Mouse (Mus musculus) CH12.LX (cell line): Measurements from ENCODE around the gene Aip. TPM values are rescaled to one million over a fixed set of nuclear protein-coding genes. Genes with fewer than 3 reads are reported as not detected.

Source experiments
- DNase-seq: peaks from one replicate; pipeline ENCODE4 v3.0.0-alpha.2; 2013; ENCODE audit errors: extremely low read depth
- H3K27ac ChIP-seq: 2 replicates; pipeline ENCODE4 v1.5.1; 2012; ENCODE audit warnings: low read depth, mild to moderate bottlenecking, control low read depth, moderate library complexity; ENCODE audit not compliant: insufficient read depth
- H3K27me3 ChIP-seq: replicated peaks from 2 replicates; pipeline ENCODE3; 2012; ENCODE audit warnings: inconsistent platforms
- H3K36me3 ChIP-seq, 2 experiments: replicated peaks in 1 of 2; 2 replicates each; pipeline versions ENCODE3 to v1.6.1; 2012; ENCODE audit warnings: inconsistent platforms in 1 of 2, low read length in 1 of 2, mild to moderate bottlenecking in 1 of 2, mixed read lengths in 1 of 2, moderate library complexity in 1 of 2; ENCODE audit not compliant: control insufficient read depth in 1 of 2, insufficient read depth in 1 of 2
- H3K4me1 ChIP-seq, 2 experiments: 2 replicates each; pipeline ENCODE4 v1.6.1; 2012; ENCODE audit warnings: inconsistent platforms in 1 of 2, moderate library complexity in 1 of 2; ENCODE audit not compliant: insufficient read depth in 2 of 2, control insufficient read depth in 1 of 2
- H3K4me2 ChIP-seq: 2 replicates; pipeline ENCODE4 v1.6.1; 2012; ENCODE audit warnings: low read depth, mild to moderate bottlenecking, control low read depth; ENCODE audit not compliant: poor library complexity, insufficient read depth, severe bottlenecking
- H3K4me3 ChIP-seq, 3 experiments: fragments of 150-350 bp in 1 of 3; sonication (generic) in 1 of 3; replicated peaks in 1 of 3; 2 replicates each; pipeline versions ENCODE3 to v1.5.1; 2011 to 2012; ENCODE audit warnings: low read depth in 2 of 3, low read length in 2 of 3, mild to moderate bottlenecking in 2 of 3, moderate library complexity in 2 of 3, control low read depth in 1 of 3, improper control_type of control experiment in 1 of 3, inconsistent platforms in 1 of 3, mixed read lengths in 1 of 3; ENCODE audit not compliant: poor library complexity in 1 of 3
- H3K79me2 ChIP-seq: replicated peaks from 2 replicates; pipeline ENCODE4 v1.6.1; 2012; ENCODE audit warnings: mild to moderate bottlenecking, moderate library complexity; ENCODE audit not compliant: control insufficient read depth, poor library complexity, insufficient read depth, severe bottlenecking; ENCODE audit errors: extremely low read depth
- H3K9ac ChIP-seq: 2 replicates; pipeline ENCODE4 v1.6.1; 2012; ENCODE audit warnings: low read depth, mild to moderate bottlenecking, control low read depth, moderate library complexity; ENCODE audit not compliant: insufficient read depth
- H3K9me3 ChIP-seq: replicated peaks from 2 replicates; pipeline ENCODE3; 2012; ENCODE audit warnings: low read length, inconsistent platforms, mixed read lengths
- BHLHE40 ChIP-seq: IDR thresholded peaks from 2 replicates; pipeline ENCODE4 v1.6.1; 2011; ENCODE audit warnings: mild to moderate bottlenecking, low read depth, low read length, improper control_type of control experiment
- CHD1 ChIP-seq: IDR thresholded peaks from 2 replicates; pipeline ENCODE4 v1.6.1; 2012; ENCODE audit warnings: low read depth, low read length, improper control_type of control experiment, inconsistent platforms
- CHD2 ChIP-seq: IDR thresholded peaks from 2 replicates; pipeline ENCODE4 v1.6.1; 2011; ENCODE audit warnings: low read length, improper control_type of control experiment
- CTCF ChIP-seq, 2 experiments: IDR thresholded peaks in 1 of 2; conservative IDR thresholded peaks in 1 of 2; 2 replicates each; pipeline ENCODE4 v1.5.1; 2011 to 2012; ENCODE audit warnings: low read depth in 2 of 2, low read length in 2 of 2, improper control_type of control experiment in 1 of 2, inconsistent platforms in 1 of 2, mild to moderate bottlenecking in 1 of 2, moderate library complexity in 1 of 2
- E2F4 ChIP-seq: IDR thresholded peaks from 2 replicates; pipeline ENCODE4 v1.6.1; 2011; ENCODE audit warnings: low read depth, low read length, improper control_type of control experiment; ENCODE audit not compliant: insufficient replicate concordance
- ELF1 ChIP-seq: IDR thresholded peaks from 2 replicates; pipeline ENCODE4 v1.6.1; 2014; ENCODE audit warnings: low read depth, mild to moderate bottlenecking, inconsistent platforms, low read length, improper control_type of control experiment
- EP300 ChIP-seq: IDR thresholded peaks from 2 replicates; pipeline ENCODE4 v1.6.1; 2011; ENCODE audit warnings: low read length, improper control_type of control experiment
- ETS1 ChIP-seq: conservative IDR thresholded peaks from 2 replicates; pipeline ENCODE4 v1.6.1; 2012; ENCODE audit warnings: low read depth, mild to moderate bottlenecking, inconsistent platforms, low read length, improper control_type of control experiment, moderate library complexity
- GABPA ChIP-seq: IDR thresholded peaks from 2 replicates; pipeline ENCODE4 v1.6.1; 2012; ENCODE audit warnings: low read depth, low read length, improper control_type of control experiment, inconsistent platforms; ENCODE audit not compliant: insufficient replicate concordance
- HCFC1 ChIP-seq: IDR thresholded peaks from 2 replicates; pipeline ENCODE4 v1.6.1; 2012; ENCODE audit warnings: low read depth, mild to moderate bottlenecking, inconsistent platforms, low read length, improper control_type of control experiment
- IRF4 ChIP-seq: IDR thresholded peaks from 2 replicates; pipeline ENCODE4 v1.6.1; 2014; ENCODE audit warnings: low read depth, mild to moderate bottlenecking, inconsistent platforms, low read length, improper control_type of control experiment
- JUN ChIP-seq: IDR thresholded peaks from 2 replicates; pipeline ENCODE4 v1.6.1; 2011; ENCODE audit warnings: low read depth, mild to moderate bottlenecking, low read length, improper control_type of control experiment, moderate library complexity; ENCODE audit not compliant: insufficient read depth
- JUND ChIP-seq: conservative IDR thresholded peaks from 2 replicates; pipeline ENCODE4 v1.6.1; 2011; ENCODE audit warnings: low read depth, low read length, improper control_type of control experiment
- KAT2A ChIP-seq: IDR thresholded peaks from 2 replicates; pipeline ENCODE4 v1.6.1; 2012; ENCODE audit warnings: low read length, improper control_type of control experiment, inconsistent platforms; ENCODE audit not compliant: insufficient replicate concordance
- MAFK ChIP-seq: IDR thresholded peaks from 2 replicates; pipeline ENCODE4 v1.6.1; 2011; ENCODE audit warnings: low read length, improper control_type of control experiment; ENCODE audit not compliant: insufficient replicate concordance
- MAX ChIP-seq: IDR thresholded peaks from 2 replicates; pipeline ENCODE4 v1.6.1; 2011; ENCODE audit warnings: low read length, improper control_type of control experiment
- MAZ ChIP-seq: IDR thresholded peaks from 2 replicates; pipeline ENCODE4 v1.6.1; 2012; ENCODE audit warnings: low read depth, mild to moderate bottlenecking, inconsistent platforms, low read length, improper control_type of control experiment, moderate library complexity
- MEF2A ChIP-seq: IDR thresholded peaks from 2 replicates; pipeline ENCODE4 v1.6.1; 2014; ENCODE audit warnings: low read depth, mild to moderate bottlenecking, inconsistent platforms, low read length, improper control_type of control experiment, borderline replicate concordance
- MXI1 ChIP-seq: IDR thresholded peaks from 2 replicates; pipeline ENCODE4 v1.6.1; 2011; ENCODE audit warnings: mild to moderate bottlenecking, low read depth, low read length, improper control_type of control experiment
- MYC ChIP-seq: IDR thresholded peaks from 2 replicates; pipeline ENCODE4 v1.6.1; 2011; ENCODE audit warnings: low read depth, mild to moderate bottlenecking, improper control_type of control experiment, low read length
- NELFE ChIP-seq: IDR thresholded peaks from 2 replicates; pipeline ENCODE4 v1.6.1; 2011; ENCODE audit warnings: low read depth, low read length, improper control_type of control experiment
- NRF1 ChIP-seq: IDR thresholded peaks from 2 replicates; pipeline ENCODE4 v1.6.1; 2014; ENCODE audit warnings: low read depth, mild to moderate bottlenecking, inconsistent platforms, low read length, improper control_type of control experiment, moderate library complexity
- PAX5 ChIP-seq: IDR thresholded peaks from 2 replicates; pipeline ENCODE4 v1.6.1; 2012; ENCODE audit warnings: low read length, inconsistent platforms, mixed read lengths
- POLR2A ChIP-seq: IDR thresholded peaks from 2 replicates; pipeline ENCODE4 v1.6.1; 2011; ENCODE audit warnings: low read depth, mild to moderate bottlenecking, improper control_type of control experiment, low read length
- POLR2AphosphoS2 ChIP-seq: IDR thresholded peaks from 2 replicates; pipeline ENCODE4 v1.6.1; 2011; ENCODE audit warnings: low read depth, low read length, improper control_type of control experiment
- RAD21 ChIP-seq: IDR thresholded peaks from 2 replicates; pipeline ENCODE4 v1.6.1; 2011; ENCODE audit warnings: low read depth, mild to moderate bottlenecking, low read length, improper control_type of control experiment, moderate library complexity
- RCOR1 ChIP-seq: conservative IDR thresholded peaks from 2 replicates; pipeline ENCODE4 v1.6.1; 2012; ENCODE audit warnings: low read depth, mild to moderate bottlenecking, inconsistent platforms, low read length, improper control_type of control experiment
- SIN3A ChIP-seq: IDR thresholded peaks from 2 replicates; pipeline ENCODE4 v1.6.1; 2012; ENCODE audit warnings: low read length, improper control_type of control experiment, inconsistent platforms
- SMC3 ChIP-seq: IDR thresholded peaks from 2 replicates; pipeline ENCODE4 v1.6.1; 2011; ENCODE audit warnings: low read depth, low read length, improper control_type of control experiment
- TBP ChIP-seq: conservative IDR thresholded peaks from 2 replicates; pipeline ENCODE4 v1.6.1; 2011; ENCODE audit warnings: low read depth, low read length, improper control_type of control experiment
- TCF12 ChIP-seq: IDR thresholded peaks from 2 replicates; pipeline ENCODE4 v1.6.1; 2014; ENCODE audit warnings: low read depth, mild to moderate bottlenecking, inconsistent platforms, low read length, improper control_type of control experiment
- UBTF ChIP-seq: IDR thresholded peaks from 2 replicates; pipeline ENCODE4 v1.6.1; 2012; ENCODE audit warnings: low read depth, mild to moderate bottlenecking, inconsistent platforms, low read length, improper control_type of control experiment, moderate library complexity
- USF1 ChIP-seq: IDR thresholded peaks from 2 replicates; pipeline ENCODE4 v1.6.1; 2014; ENCODE audit warnings: low read depth, mild to moderate bottlenecking, inconsistent platforms, low read length, improper control_type of control experiment
- USF2 ChIP-seq: conservative IDR thresholded peaks from 2 replicates; pipeline ENCODE4 v1.6.1; 2011; ENCODE audit warnings: low read depth, low read length, improper control_type of control experiment
- ZC3H11A ChIP-seq: IDR thresholded peaks from 2 replicates; pipeline ENCODE4 v1.6.1; 2012; ENCODE audit warnings: low read depth, mild to moderate bottlenecking, inconsistent platforms, low read length, improper control_type of control experiment
- ZKSCAN1 ChIP-seq: IDR thresholded peaks from 2 replicates; pipeline ENCODE4 v1.6.1; 2012; ENCODE audit warnings: low read depth, inconsistent platforms, low read length, improper control_type of control experiment, borderline replicate concordance
- ZMIZ1 ChIP-seq: IDR thresholded peaks from 2 replicates; pipeline ENCODE4 v1.6.1; 2012; ENCODE audit warnings: low read depth, mild to moderate bottlenecking, inconsistent platforms, low read length, improper control_type of control experiment
- ZNF384 ChIP-seq: IDR thresholded peaks from 2 replicates; pipeline ENCODE4 v1.6.1; 2012; ENCODE audit warnings: low read depth, low read length, improper control_type of control experiment, inconsistent platforms
- dilution Hi-C: fragments of 300-500 bp; cut with MboI; formaldehyde crosslinking; loops from 2 replicates; pipeline ENCODE4 v1.14.3; 2020; ENCODE audit warnings: low sequenced_read_pairs; ENCODE audit not compliant: extremely low pct_unique_long_range_greater_than_20kb, extremely low pct_ligation_motif_present
- in situ Hi-C: fragments of 300-500 bp; cut with MboI; formaldehyde crosslinking; loops from 3 replicates; pipeline ENCODE4 v1.14.3; 2019; ENCODE audit warnings: low sequenced_read_pairs, low pct_ligation_motif_present, low pct_unique_long_range_greater_than_20kb, mixed read lengths
- polyA plus RNA-seq: library from polyadenylated mRNA; unstranded; fragments of >175 nt; gene quantifications from 2 replicates; pipeline ENCODE4 v1.2.1, GENCODE M21; 2012; ENCODE audit warnings: low read depth; ENCODE audit not compliant: insufficient read length
- total RNA-seq, 2 experiments: library from RNA; depleted of rRNA; stranded (reverse); fragments of 300-350 nt in 1 of 2; fragments of >200 nt in 1 of 2; gene quantifications; 2 replicates each; pipeline ENCODE4 v1.2.3; 2012 to 2014

Aip gene
- total and polyA plus RNA-seq, 3 experiments: 11.7 to 64.8 (median 39.7) TPM

GRCm38 (mm10) chr19:4154437-4155222 is 29.0 kb upstream of the Aip start:
- Histone ChIP-seq H3K9ac (peak overlapping the region; percentile 96), H3K36me3 (peaks cover 65 to 86% of the 10 kb centered on the region in 2 experiments)
- peak; percentile 73 for DNase-seq

GRCm38 (mm10) chr19:4153232-4153654 is 27.6 kb upstream of the Aip start, which contains the start of gene Ptprcap:
Gene Ptprcap, plus strand, starts transcription at chr19:4153604.
- no peaks in the 10 kb centered on the region for H3K9me3 ChIP-seq
- H3K4me1 ChIP-seq: peaks cover 34 to 69% of the 10 kb centered on the region in 2 experiments
- peaks cover 32% of the 10 kb centered on the region for H3K79me2 ChIP-seq
- in situ Hi-C loops: no loop called here
- no peak for DNase-seq
- dilution Hi-C loops: no loop called here
- TF ChIP-seq MEF2A: no peak
- TF ChIP-seq RAD21: no peak
- TF ChIP-seq ELF1: no peak
- no peak for TF ChIP-seq TCF12
- no peak for TF ChIP-seq USF2
- TF ChIP-seq MYC: no peak
- TF ChIP-seq MAZ: no peak
- TF ChIP-seq BHLHE40: no peak
- no peak for TF ChIP-seq ZMIZ1
- TF ChIP-seq KAT2A: no peak
- no peak for TF ChIP-seq TBP
- TF ChIP-seq NELFE: no peak
- no peak for TF ChIP-seq SMC3
- TF ChIP-seq UBTF: no peak
- TF ChIP-seq POLR2AphosphoS2: no peak
- TF ChIP-seq POLR2A: no peak
- peak within 1 kb of the TSS; percentile 72 to 82 (median 73) for H3K4me3 ChIP-seq
- H3K27me3 ChIP-seq: no peaks in the 10 kb centered on the region
- peak within 1 kb of the TSS; percentile 96 for H3K9ac ChIP-seq
- peaks cover 52 to 72% of the 10 kb centered on the region in 2 experiments for H3K36me3 ChIP-seq
- H3K4me2 ChIP-seq: peak within 1 kb of the TSS; percentile 52
- peak within 1 kb of the TSS; percentile 90 for H3K27ac ChIP-seq

More at GRCm38 (mm10) chr19:4154437-4155222, 29.0 kb upstream of the Aip start:
- Histone ChIP-seq H3K27me3 (no peaks in the 10 kb centered on the region), H3K27ac (peak overlapping the region; percentile 90), H3K9me3 (no peaks in the 10 kb centered on the region), H3K4me3 (peak overlapping the region; percentile 72 to 82 (median 73)), H3K4me1 (peaks cover 34 to 70% of the 10 kb centered on the region in 2 experiments), H3K79me2 (peaks cover 20% of the 10 kb centered on the region), H3K4me2 (peak overlapping the region; percentile 52)
- peak; percentile 96 for TF ChIP-seq TCF12
- peak; percentile 74 for TF ChIP-seq MEF2A
- no peak for TF ChIP-seq JUND
- TF ChIP-seq ETS1: peak; percentile 72
- peak; percentile 93 for TF ChIP-seq BHLHE40
- TF ChIP-seq HCFC1: no peak
- TF ChIP-seq GABPA: no peak
- no peak; the same call in 1 of the 2 replicates for TF ChIP-seq USF2
- TF ChIP-seq CTCF (conservative IDR thresholded peaks at IDR 0.05 in 1 of 2, IDR thresholded peaks at IDR 0.05 in 1 of 2; ENCODE audit: low read depth in 2 of 2, low read length in 2 of 2): no peak
- TF ChIP-seq NELFE: peak; percentile 81
- TF ChIP-seq KAT2A: 0 out of 2 replicates have a peak, but pooled peaks have one; percentile 29
- TF ChIP-seq ZC3H11A: no peak
- no peak for TF ChIP-seq UBTF
- peak; percentile 83; the same call in 1 of the 2 replicates for TF ChIP-seq CHD1
- TF ChIP-seq MAZ: peak; percentile 88
- peak; percentile 66 for TF ChIP-seq IRF4
- TF ChIP-seq USF1: no peak
- TF ChIP-seq E2F4: no peak
- peak; percentile 90 for TF ChIP-seq POLR2A
- no peak for TF ChIP-seq ZNF384
- no peak for TF ChIP-seq ZKSCAN1
- TF ChIP-seq SMC3: no peak
- peak; percentile 68; the same call in 1 of the 2 replicates for TF ChIP-seq MAFK
- TF ChIP-seq TBP: peak; percentile 89
- 0 out of 2 replicates have a peak, but pooled peaks have one; percentile 38 for TF ChIP-seq NRF1
- TF ChIP-seq JUN: no peak
- TF ChIP-seq SIN3A: peak; percentile 81; the same call in 1 of the 2 replicates
- TF ChIP-seq ZMIZ1: peak; percentile 80
- TF ChIP-seq POLR2AphosphoS2: peak; percentile 95; the same call in 1 of the 2 replicates
- no peak; the same call in 1 of the 2 replicates for TF ChIP-seq RCOR1
- TF ChIP-seq MAX: peak; percentile 80
- peak; percentile 91 for TF ChIP-seq CHD2
- TF ChIP-seq RAD21: no peak; the same call in 1 of the 2 replicates
- peak; percentile 75 for TF ChIP-seq MXI1
- no peak for TF ChIP-seq PAX5
- peak; percentile 73; the same call in 1 of the 2 replicates for TF ChIP-seq EP300
- peak; percentile 69 for TF ChIP-seq ELF1
- peak; percentile 44; the same call in 1 of the 2 replicates for TF ChIP-seq MYC
- in situ Hi-C loops (no loop called here), dilution Hi-C loops (no loop called here)
